Mouse (Mus musculus) frontal cortex, adult (tissue): ENCODE data around the gene Cyb5rl.
"Not testable (repeated sequence)": the region's sequence is repeated elsewhere in the genome, so short reads cannot be mapped to it uniquely, and the experiment has no call there.

ENCODE experiments used
- ATAC-seq: cut with Nextera tagmentation; 2 replicates; pipeline ENCODE4 v1.9.2; 2017; ENCODE audit warnings: mild to moderate bottlenecking, moderate library complexity, mixed read lengths; ENCODE audit not compliant: low TSS enrichment

The Cyb5rl gene

GRCm38 (mm10) chr4:107109181-107109580 is 42.4 kb downstream of the Cyb5rl start:
- ATAC-seq: not testable (repeated sequence)

- ATAC-seq: no peak
Measured at GRCm38 (mm10) chr4:107114278-107114677, 47.5 kb downstream of the Cyb5rl start.

DNA sequence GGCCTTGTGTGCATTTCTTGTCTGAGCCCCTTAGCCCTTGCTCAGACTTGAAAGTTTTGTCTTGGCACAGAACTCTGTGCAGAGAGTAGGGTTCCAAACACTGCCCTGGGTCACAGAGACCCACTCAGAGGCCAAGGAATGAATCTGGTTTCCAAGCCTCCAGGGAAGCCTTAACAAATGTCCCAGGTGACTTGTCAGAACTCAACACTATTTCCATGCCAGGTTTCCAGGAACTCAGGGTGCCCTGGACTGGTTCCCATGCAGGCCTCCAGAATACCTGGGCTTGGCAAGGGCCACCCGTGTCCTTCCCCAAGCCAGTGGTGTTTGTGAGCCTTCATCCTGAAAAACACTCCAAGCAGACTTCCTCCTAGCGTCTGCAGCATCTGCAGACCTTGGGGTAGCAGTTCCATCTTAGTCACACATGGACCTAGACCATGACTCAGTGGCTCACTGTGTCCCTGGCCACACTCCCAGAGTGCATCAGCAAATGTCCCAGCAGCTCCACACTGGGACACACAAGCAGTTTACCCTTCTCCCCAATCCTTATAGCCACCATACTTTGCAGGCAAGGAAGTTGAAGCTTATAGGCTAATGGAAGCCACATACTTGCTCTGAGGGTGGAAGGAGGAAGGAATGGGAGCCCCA is 51.1 kb downstream of the Cyb5rl start:
- no peak for ATAC-seq

DNA sequence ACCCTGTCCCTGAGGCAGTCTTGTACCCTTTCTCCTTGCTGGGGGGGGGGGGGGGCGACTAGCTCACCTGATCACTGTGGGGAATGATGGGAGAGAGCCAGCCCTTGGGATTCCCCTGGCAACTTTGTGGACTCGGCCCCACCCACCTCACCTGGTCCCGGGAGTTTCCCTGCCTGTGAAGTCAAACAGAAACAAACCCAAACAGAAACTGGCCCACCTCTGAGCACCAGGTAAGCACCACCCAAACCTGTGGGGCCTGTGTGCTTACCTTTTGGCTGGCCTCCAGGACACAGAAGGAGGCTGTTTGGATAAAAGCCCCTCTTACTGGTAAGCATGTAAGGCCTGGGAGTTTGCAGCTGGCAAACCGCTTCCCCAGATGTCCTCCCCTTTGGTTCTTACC is 52.3 kb downstream of the Cyb5rl start:
- no peak for ATAC-seq

DNA sequence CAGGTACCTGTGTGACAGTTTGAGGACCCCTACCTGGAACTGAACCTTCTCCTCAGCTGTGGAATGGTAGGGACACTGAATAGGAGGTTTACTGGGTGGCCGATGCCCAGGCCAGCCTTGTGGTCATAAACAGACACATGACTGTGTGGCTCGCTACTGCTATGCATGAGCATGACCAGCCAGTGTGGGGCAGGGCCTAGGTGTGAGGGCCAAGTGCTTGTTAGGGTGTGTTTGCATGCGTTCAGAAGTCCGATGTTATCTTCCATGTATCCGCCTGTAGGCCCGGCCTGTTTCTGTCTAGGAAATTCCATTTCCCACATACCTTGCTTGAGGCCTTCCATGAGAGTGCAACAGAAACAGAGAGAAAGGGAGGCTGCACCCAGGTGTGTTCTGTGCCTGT is 53.9 kb downstream of the Cyb5rl start:
- ATAC-seq: no peak

GRCm38 (mm10) chr4:107121165-107121943 is 54.6 kb downstream of the Cyb5rl start:
- no peak for ATAC-seq

DNA sequence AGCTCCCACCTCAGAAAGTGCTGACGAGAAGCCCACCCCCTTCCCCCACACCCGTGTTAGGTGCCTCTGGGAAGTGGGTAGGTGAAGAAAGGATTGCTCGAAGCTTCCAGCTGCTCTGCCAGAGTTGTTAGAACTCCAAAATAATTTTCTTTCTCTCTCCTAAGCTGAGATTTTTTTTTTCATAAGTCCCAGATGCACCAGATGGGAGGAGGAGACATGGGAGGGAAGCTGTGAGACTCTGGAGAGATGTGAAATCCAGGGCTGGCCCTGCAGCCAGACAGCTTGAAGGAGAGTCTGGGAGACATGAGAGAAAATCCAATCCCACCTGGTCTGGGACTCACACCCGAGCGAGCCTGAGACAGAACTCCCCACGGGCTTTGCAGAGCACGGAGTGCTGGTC is 57.6 kb downstream of the Cyb5rl start:
- peak; percentile 79 for ATAC-seq

- ATAC-seq: 0 out of 2 replicates have a peak, but pooled peaks have one; percentile 51
Measured at GRCm38 (mm10) chr4:107125101-107125500, 58.3 kb downstream of the Cyb5rl start.

DNA sequence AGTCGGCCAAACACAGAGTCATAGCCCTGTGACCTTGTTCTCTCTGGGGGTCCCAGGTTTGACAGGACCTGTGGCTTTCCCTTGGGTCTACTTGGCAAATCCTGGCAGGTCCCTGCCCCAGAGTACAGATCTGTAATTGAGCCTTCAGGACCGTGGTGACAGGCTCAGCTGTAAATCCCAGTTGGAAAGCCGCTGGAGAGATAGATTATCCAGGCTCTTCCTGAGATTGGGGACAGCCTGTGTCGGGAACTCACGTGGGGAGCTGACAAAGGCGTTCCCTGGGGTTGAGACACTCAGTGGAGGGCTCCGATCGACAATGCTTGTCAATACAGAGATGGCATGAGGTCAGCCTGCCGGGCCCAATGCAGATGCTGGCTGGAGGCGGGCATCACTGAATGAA is 59.6 kb downstream of the Cyb5rl start:
- ATAC-seq: no peak

GRCm38 (mm10) chr4:107126891-107127524 is 60.2 kb downstream of the Cyb5rl start:
- no peak for ATAC-seq

GRCm38 (mm10) chr4:107127901-107128669 is 61.3 kb downstream of the Cyb5rl start:
- ATAC-seq: no peak

DNA sequence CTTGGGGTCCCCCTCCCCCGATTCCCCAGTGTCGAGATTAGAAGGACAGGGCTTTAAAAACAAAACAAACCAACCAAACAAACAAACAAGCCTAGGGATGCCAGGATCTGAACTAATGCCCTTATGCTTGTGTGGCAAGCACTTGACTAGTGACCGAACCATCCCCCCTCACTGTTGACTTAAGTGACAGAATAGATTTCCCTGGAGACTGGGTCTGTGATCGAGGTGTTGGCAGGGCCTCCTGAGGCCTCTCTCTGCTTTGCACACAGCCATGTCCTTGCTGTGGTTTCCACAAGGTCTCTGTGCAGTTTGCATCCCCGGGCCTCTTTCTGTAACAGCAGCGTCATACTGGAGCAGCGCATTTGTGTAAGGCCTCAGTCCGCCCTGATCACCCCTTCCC is 62.6 kb downstream of the Cyb5rl start:
- ATAC-seq: no peak

DNA sequence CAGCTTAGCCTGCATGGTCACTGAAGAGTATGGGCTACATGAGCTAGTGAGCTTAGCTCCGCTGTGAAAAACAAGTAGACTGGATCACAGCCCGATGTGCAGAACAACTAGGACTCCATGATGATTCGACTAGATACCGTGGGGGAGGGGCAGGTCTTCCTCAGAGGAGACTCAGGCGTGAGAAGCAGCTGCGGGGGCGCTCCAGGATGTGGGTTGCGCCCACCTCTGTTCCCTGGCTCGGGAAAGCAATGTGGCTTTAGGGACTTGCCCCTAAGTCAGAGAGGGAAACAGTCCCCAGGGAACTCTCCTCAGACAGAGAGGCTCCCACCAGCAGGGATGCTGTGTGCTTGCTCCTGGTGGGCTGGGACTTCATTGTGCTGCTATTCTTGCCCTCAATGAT is 63.7 kb downstream of the Cyb5rl start:
- no peak for ATAC-seq

DNA sequence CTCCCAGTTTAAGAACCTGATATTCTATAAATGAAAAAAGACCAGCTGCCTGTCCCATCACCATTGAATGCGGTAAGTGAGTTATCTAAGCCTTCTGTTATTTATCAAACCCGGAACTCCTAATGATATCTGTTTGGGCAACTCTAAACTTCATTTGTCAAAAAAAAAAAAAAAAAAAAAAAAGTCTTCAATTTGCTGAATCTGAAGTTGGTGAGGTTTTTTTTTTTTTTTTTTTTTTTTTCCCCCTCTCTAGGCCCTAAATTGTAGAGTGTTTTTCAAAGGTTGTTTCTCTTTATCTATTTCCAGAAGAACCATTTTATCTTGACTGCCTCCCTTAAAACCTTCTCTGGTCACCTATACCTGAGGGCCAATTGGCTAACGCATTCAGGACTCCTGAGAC is 68.1 kb downstream of the Cyb5rl start:
- no peak for ATAC-seq

GRCm38 (mm10) chr4:107135663-107136062 is 68.9 kb downstream of the Cyb5rl start:
- no peak for ATAC-seq

- no peak for ATAC-seq
Measured at GRCm38 (mm10) chr4:107136531-107136930, 69.7 kb downstream of the Cyb5rl start.
